Mouse (Mus musculus): ENCODE measurements at regions not wholly inside any gene's neighbourhood (a gene's known extent, or its start where the extent isn't known, plus 50 kb on each side); places are given as distances from the start of the nearest gene placed in this dataset.
"Not testable (repeated sequence)": the region's sequence is repeated elsewhere in the genome, so short reads cannot be mapped to it uniquely, and the experiment has no call there.

DNA sequence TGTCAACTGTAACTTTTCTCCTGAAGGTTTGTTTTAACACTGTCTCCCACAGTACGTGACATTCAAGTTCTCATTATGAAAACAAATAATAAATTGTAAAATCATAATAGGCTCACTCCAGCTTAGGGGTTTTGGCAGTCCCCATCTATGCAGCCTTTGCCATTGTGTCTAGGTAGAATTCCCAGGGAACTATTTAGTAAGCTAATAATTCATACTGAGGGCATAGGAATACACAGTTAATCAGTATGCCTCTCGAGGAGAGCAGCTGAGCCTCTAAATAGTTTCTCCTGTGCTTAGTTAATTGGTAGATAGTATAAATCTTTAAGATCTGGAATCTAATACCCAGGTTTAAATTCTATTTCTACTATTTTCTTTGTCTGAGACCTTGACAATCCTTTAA, 191.7 kb downstream of the Tprg start:
- DNase-seq = no peak

- no peak for DNase-seq
These were observed 197.2 kb downstream of the Tprg start for GRCm38 (mm10) chr16:25483831-25484254.

DNA sequence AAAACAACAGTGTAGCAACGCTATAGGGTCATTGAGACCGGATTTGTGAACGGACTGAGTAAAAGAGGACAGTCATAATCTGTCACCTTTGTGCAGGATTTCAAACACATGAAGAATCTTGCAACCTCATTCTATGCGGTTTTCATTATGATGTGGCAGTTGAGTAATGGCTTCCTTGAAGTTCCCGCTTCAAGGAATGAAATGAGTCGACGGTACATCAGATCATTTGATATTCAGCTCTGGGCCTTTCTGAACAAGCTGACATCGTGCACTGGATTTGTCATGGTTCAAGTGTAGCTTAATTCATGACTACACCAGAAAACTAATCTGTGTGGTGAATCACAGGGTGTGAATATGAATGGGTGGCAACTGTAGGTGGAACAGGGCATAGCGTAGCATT, 198.4 kb downstream of the Tprg start:
- no peak for DNase-seq

DNA sequence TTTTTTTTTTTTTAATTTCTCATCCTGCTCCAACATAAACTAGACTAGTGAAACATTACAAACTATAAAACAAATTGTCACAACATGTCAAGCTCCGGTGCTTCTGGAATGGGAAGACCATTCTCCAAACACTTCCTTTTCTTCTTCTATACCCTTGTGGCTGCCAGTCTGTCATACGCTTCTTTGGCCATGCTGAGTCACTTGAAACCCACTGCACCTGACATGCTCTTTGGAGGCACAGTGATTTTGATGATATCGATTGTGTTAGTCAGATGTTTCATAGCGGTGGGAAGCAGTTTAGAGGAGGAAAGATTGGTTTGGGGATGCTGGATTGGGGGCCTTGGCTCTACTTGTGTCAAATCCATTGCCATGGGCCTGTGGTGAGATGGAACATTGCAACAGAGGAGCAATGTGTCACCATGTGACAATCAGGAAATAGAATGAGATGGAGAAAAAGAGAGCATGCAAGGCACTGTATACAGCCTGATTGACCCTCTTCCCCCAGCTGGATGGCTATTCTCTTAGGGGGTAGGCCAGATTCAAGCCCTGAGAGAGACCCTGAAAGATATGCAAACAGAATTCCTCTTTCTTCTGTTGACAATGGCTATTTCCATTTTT, 197.0 kb upstream of the Trp63 start:
- no peak for DNase-seq

DNA sequence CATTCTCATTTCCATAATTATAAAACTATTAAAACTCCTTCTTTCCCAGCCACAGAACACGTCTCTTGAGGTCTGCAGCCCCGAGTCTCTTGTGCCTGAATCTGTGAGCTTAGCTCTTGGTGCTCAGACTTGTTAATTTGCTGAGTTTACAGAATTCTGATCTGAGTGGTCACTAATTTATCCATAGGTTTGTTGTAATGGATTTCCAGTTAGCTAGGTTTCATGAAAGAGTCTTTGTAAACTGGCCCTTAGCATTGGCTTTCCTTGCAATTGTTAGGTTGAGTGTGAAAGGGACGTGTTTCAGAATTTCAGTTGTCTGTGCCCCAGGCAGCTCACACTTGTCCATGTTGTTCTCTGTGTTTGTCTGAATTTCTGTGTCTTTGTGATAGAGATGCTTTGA, 192.7 kb upstream of the Trp63 start:
- DNase-seq = no peak

DNA sequence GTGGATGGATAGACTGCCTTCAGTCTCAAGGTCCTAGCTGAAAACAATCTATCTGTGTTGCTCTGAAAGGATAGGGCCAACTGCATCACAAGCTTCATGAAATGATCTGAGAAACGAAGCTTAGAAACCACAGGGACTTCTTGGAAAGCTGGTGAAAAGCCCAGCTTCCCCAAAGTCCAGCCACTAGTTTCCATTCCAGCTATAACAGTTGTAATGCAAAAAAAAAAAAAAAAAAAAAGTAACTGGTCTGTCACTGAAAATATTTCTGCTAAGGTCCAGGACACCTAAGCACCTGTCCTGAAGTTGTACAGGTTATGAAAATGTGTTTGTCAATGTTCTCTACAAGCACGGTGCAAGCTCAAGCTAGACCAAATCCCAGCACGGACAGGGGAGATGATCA, 189.4 kb upstream of the Trp63 start:
- DNase-seq = no peak

DNA sequence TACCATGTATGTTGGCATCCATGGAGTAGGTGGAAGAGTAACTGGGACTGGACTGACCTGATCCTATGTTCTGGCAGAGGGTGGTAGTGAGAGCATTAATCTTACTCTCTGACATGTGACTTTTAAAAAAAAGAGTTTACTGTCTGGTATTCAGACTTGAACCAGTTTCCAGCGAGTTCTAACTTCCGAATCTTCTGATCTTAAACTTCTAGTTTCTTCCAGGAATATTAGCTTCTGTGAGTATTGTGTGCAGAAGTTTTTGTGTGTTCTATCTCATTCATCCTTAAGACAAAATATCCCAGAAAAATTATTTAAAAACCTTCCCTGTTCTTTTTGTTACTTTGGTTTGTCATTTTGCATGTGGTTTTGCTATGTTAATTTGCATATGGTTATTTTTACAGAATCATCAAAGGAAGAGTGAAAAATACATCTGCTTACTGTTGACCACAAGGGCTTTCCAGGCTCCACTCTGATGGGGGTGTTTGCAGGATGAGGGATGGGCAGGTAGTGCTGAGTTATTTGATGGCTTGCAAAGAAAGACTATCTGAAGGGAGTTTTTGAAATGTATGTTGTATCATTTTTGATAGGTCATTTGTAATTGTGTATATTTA, 187.9 kb upstream of the Trp63 start:
- DNase-seq = no peak

- no peak for DNase-seq
These were observed 178.7 kb upstream of the Trp63 start for GRCm38 (mm10) chr16:25504829-25505228.

DNA sequence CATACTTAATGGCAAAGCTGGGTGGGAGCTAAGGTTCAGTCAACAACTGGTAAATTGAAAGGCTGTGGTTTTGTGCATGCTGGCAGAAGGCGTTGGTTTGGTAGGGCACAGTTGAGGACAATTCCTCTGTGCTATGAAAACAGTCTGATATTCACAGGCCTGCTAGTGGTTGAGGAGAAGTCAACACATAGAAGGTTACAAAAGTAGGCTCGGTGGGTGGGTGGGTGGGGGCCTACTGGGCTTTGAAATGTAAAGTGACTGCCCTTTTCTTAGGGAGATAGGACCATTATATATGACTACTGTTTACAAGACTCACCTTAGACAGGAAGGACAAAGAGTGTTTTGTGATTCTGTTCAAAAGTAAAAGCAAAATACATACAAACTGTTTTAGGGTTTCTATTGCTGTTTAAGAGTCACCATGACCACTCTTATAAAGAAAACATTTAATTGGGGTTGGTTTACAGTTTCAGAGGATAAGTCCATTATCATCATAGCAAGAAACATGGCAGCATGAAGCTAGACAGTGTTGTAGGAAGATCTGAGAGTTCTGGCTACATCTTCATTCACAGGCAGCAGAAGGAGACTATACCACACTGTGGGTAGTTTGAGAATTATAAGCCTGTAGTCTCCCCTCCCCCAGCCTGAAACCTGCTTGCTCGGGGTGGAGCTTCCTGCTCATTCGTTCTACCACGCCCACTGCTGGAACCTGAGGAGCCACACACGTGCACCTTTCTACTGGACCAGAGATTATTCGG, 166.3 kb upstream of the Trp63 start:
- no peak for DNase-seq

DNA sequence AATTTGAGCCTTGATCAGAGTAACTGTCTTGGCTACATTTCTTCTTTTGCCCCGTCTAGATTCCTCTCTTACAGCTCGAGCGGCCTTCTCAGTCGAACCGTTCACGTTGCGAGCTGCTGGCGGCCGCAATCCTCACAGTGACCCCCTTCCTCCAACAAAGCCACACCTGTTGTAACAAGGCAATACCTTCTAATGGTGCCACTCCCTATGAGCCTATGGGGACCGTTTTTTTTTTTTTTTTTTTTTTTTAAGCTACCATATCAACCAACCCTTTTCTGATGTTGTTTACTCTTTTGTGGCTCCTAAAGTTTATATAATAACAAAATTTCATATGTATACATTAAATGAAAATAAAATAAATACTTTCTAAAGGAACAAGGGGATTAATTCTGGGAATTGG, 160.4 kb upstream of the Trp63 start:
- DNase-seq = not testable (repeated sequence)

GRCm38 (mm10) chr16:25523621-25524020, 159.9 kb upstream of the Trp63 start:
- DNase-seq = no peak

- DNase-seq = no peak
These were observed 155.7 kb upstream of the Trp63 start for GRCm38 (mm10) chr16:25527850-25528249.

- DNase-seq = no peak
These were observed 155.2 kb upstream of the Trp63 start for GRCm38 (mm10) chr16:25528313-25528712.

- no peak for DNase-seq
These were observed 153.9 kb upstream of the Trp63 start for GRCm38 (mm10) chr16:25529681-25530080.

DNA sequence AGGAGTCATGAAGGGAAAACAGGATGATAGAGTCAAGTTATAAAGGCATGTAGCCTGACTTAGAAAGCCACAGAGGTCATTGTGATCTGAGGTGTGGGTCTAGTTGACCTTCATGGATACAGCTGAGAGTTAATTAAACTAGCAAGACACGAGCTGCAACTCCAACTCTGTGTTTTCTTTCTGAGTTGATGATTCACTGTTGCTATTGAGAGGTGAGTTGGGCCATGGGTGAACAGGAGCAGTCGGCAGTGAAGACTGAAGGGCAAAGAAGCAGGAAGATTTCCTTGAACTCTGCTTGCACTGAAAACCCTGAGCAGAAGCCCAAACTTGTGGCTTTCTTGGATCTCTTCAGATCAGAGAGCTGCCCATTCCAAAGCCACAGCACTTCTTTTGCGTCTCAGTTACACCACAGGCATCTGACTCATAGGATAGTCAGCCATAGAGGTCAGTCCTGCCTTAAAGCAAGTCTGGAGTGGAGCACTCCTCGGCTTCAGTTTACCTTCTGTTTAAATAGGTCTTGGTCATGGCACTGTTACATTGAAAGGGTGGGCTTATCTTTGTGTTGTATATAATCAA, 151.7 kb upstream of the Trp63 start:
- DNase-seq = peak; percentile 38

- DNase-seq = no peak
These were observed 150.9 kb upstream of the Trp63 start for GRCm38 (mm10) chr16:25532519-25533205.

GRCm38 (mm10) chr16:25533206-25533580, 150.4 kb upstream of the Trp63 start:
- peak; percentile 68 for DNase-seq

GRCm38 (mm10) chr16:25536550-25536949, 147.0 kb upstream of the Trp63 start:
- no peak for DNase-seq

- DNase-seq = no peak
These were observed 133.9 kb upstream of the Trp63 start for GRCm38 (mm10) chr16:25549542-25550110.

- DNase-seq = no peak
These were observed 126.4 kb upstream of the Trp63 start for GRCm38 (mm10) chr16:25557181-25557580.

DNA sequence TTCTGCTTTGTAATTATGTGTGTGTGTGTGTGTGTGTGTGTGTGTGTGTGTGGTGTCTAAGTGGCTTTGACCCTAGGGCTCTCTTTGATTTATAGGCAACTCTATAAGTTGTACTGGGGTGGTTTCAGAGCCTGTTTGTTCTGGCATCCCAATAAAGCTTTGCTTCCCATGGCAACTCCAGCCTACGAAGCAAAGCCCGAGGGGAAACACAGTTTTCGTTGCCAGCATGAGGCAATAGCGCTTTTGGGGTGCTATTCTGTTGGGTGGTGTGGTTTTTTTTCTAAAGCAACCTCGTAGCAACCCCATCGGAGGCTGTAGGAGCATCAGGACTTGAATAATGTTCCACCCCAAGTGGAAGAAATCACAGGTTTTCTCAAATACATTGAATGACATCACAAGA, 103.3 kb upstream of the Trp63 start:
- no peak for DNase-seq
